In genomic region chr2:23040001-23040646, GRCm38 (mm10) we compare ENCODE assay signal across 8 mouse cellular contexts. TPM values are rescaled to one million over a fixed set of nuclear protein-coding genes. Genes with fewer than 3 reads are reported as not detected.
DNase-seq lines count a peak whose midpoint lies in the region; ATAC-seq and TF ChIP-seq lines count a peak whose summit lies in the region.

Gene Abi1, minus strand, starts transcription at chr2:23040241.

- peak; percentile 59 for TF ChIP-seq CTCF in lung, postnatal 0 days (IDR thresholded peaks at IDR 0.05)

- peak within 1 kb of the TSS; percentile 98 for H3K9ac ChIP-seq in lung, postnatal 0 days (replicated peaks; ENCODE audit: low read depth)

- WGBS in hindbrain, embryonic 10.5 days = 3% methylated on average over 24 of the region's 24 CpGs
- WGBS in lung, postnatal 0 days = under 1% methylated on average over 24 of the region's 24 CpGs

- DNase-seq in Muller cell, postnatal 12 days (ENCODE audit: inconsistent ontology term) = peak; percentile 97
- DNase-seq in cerebellum, adult 9-10 months = peak; percentile 96
- peak; percentile 92 for DNase-seq in hindbrain, embryonic 10.5 days (ENCODE audit: low spot score)
- peak; percentile 96 for DNase-seq in layer of hippocampus, adult 9-11 months
- DNase-seq in lung, postnatal 0 days (ENCODE audit: low spot score) = peak; percentile 100
- peak; percentile 89 for DNase-seq in retina, adult 2 months (ENCODE audit: low read depth, low spot score)
- peak; percentile 92 for DNase-seq in thymus, postnatal 4 days

- H3K9me3 ChIP-seq in hindbrain, embryonic 10.5 days = no peaks in the 10 kb centered on the region
- H3K9me3 ChIP-seq in lung, postnatal 0 days (ENCODE audit: low read length) = no peaks in the 10 kb centered on the region

- peak within 1 kb of the TSS; percentile 96 for H3K27ac ChIP-seq in hindbrain, embryonic 10.5 days
- peak within 1 kb of the TSS; percentile 99 for H3K27ac ChIP-seq in lung, postnatal 0 days (ENCODE audit: low read length)

- peak; percentile 72 for TF ChIP-seq EP300 in lung, postnatal 0 days (IDR thresholded peaks at IDR 0.05)

- no peaks in the 10 kb centered on the region for H3K36me3 ChIP-seq in hindbrain, embryonic 10.5 days
- H3K36me3 ChIP-seq in lung, postnatal 0 days (ENCODE audit: insufficient read depth, low read length) = no peaks in the 10 kb centered on the region

- peaks cover 20% of the 10 kb centered on the region for H3K4me1 ChIP-seq in hindbrain, embryonic 10.5 days (replicated peaks)
- peaks cover 8% of the 10 kb centered on the region; the same call in 1 of the 2 replicates for H3K4me1 ChIP-seq in lung, postnatal 0 days (ENCODE audit: insufficient read depth, low read depth, low read length)

- ATAC-seq in frontal cortex, adult (ENCODE audit: low TSS enrichment) = peak; percentile 95
- peak; percentile 93 for ATAC-seq in lung, postnatal 0 days

- H3K4me2 ChIP-seq in lung, postnatal 0 days (replicated peaks; ENCODE audit: low read depth, low read length) = peak within 1 kb of the TSS; percentile 69

- H3K27me3 ChIP-seq in hindbrain, embryonic 10.5 days (ENCODE audit: insufficient read depth, poor library complexity, severe bottlenecking) = no peaks in the 10 kb centered on the region
- H3K27me3 ChIP-seq in lung, postnatal 0 days (replicated peaks; ENCODE audit: insufficient read depth, low read length) = no peaks in the 10 kb centered on the region

- peak within 1 kb of the TSS; percentile 97 for H3K4me3 ChIP-seq in hindbrain, embryonic 10.5 days
- H3K4me3 ChIP-seq in lung, postnatal 0 days (ENCODE audit: low read depth, low read length) = peak within 1 kb of the TSS; percentile 99

RNA-seq across cellular contexts. Expression of gene Abi1, which starts in this region (rescaled TPM):
- polyA plus RNA-seq in hindbrain, embryonic 10.5 days (2016; fragmentation: Nextera tagmentation; extraction: Ambion mirVana) = 33.6 and 36.8 TPM in 2 replicates
- 51.5 and 54.0 TPM in 2 replicates for polyA plus RNA-seq in lung, postnatal 0 days (2015; fragmentation: Nextera tagmentation; extraction: Ambion mirVana)

Comparison
In these comparisons a context has a peak if more than half of its experiments do, and no peak if none do; other contexts are left out.
1. Peak in every context shown above with its lines: DNase-seq, ATAC-seq, H3K4me3 ChIP-seq and H3K27ac ChIP-seq.